11 mouse cellular contexts compared by ENCODE assay signal in the genomic region with DNA sequence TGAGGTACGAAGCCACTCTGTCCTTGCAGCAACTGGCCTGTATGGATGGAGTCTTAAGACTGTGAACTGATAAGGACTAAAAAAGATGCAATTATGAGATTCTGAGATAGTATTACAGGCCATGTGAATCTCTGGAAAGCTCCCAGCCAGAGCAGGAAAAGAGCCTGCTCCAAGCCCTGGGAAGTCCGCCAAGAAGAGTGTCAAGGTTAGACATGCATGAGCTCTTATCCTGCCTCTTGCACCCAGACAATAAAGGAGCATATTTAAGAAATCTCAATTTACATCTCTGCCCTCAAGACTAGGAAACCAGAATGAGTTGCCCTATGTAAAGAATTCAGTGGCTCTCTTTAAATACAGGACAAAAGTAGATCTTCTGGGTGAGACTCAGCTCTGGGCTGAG.
DNase-seq lines count a peak whose midpoint lies in the region; ATAC-seq lines count a peak whose summit lies in the region.
"Had no signal": no experiment of that assay in that cellular context is flagged by ENCODE, and none has a peak within 500 bp of the region (broad histone marks: within the 10 kb centered on the region; RNA-seq: fewer than 3 reads in every experiment).

No protein-coding gene starts in this region.

- no peak overlapping the region for H3K27ac ChIP-seq in liver, embryonic 12.5 days
- H3K27ac ChIP-seq: liver, embryonic 14.5 days had no signal

- intact Hi-C loops in gastrocnemius, postnatal 14 days (cut with DNase I; ENCODE audit: low total_unique reads): no loop called here
- intact Hi-C loops in gastrocnemius, postnatal 36 days (cut with DNase I): no loop called here

- H3K4me1 ChIP-seq in liver, embryonic 12.5 days: no peaks in the 10 kb centered on the region

- no peak for ATAC-seq in CD4-positive, CD25-positive, alpha-beta regulatory T cell, adult 4 months
- no peak for ATAC-seq in liver, embryonic 12.5 days

- no peaks in the 10 kb centered on the region for H3K36me3 ChIP-seq in liver, embryonic 12.5 days

- H3K9ac ChIP-seq in liver, embryonic 12.5 days: no peak overlapping the region
- H3K9ac ChIP-seq: liver, embryonic 14.5 days had no signal

- H3K9me3 ChIP-seq in liver, embryonic 12.5 days (replicated peaks): 0 out of 2 replicates have a peak, but pooled peaks cover 3% of the 10 kb centered on the region

- H3K4me2 ChIP-seq in liver, embryonic 12.5 days: no peak overlapping the region

- peak; percentile 19 for DNase-seq in gastrocnemius, postnatal 14 days
- DNase-seq in gastrocnemius, postnatal 36 days: no peak
- peak; percentile 43 to 46 for DNase-seq in kidney, postnatal 4 days
- no peak for DNase-seq in kidney, adult 8-10 months
- DNase-seq in NIH3T3 (ENCODE audit: low read depth): peak; percentile 75
- peak; percentile 71 for DNase-seq in cerebellum, adult 11-12 months
- DNase-seq: thymus, postnatal 14 days had no signal

- H3K4me3 ChIP-seq in liver, embryonic 12.5 days: no peak overlapping the region

- WGBS in liver, embryonic 12.5 days (ENCODE audit: insufficient replicate concordance): 78% methylated on average over 2 of the region's 2 CpGs

- H3K27me3 ChIP-seq in liver, embryonic 12.5 days (replicated peaks): no peaks in the 10 kb centered on the region
- H3K27me3 ChIP-seq: CH12.LX had no signal

Comparison
In these comparisons a context has a peak if more than half of its experiments do, and no peak if none do; other contexts are left out.
1. DNase-seq: peak in gastrocnemius, postnatal 14 days (single experiment), kidney, postnatal 4 days (2 of 2), NIH3T3 (single experiment) and cerebellum, adult 11-12 months (single experiment); none in gastrocnemius, postnatal 36 days (0 of 2) and kidney, adult 8-10 months (0 of 2).